Mouse (Mus musculus) midbrain, embryonic 16.5 days (tissue): ENCODE results near the gene Spint1. TPM values are rescaled to one million over a fixed set of nuclear protein-coding genes. Genes with fewer than 3 reads are reported as not detected.

Source experiments
- ATAC-seq: fragments of 200-750 bp; cut with Nextera tagmentation; 2 replicates; pipeline ENCODE4 v1.8.0; 2017; ENCODE audit warnings: moderate TSS enrichment
- H3K27ac ChIP-seq: fragments of 300-500 bp; sonication (generic); 2 replicates; pipeline ENCODE4 v1.5.1; 2014; ENCODE audit warnings: mild to moderate bottlenecking, low read length, mixed read lengths
- H3K27me3 ChIP-seq: fragments of 300-500 bp; sonication (generic); 2 replicates; pipeline ENCODE4 v1.6.1; 2014; ENCODE audit warnings: low read depth, low read length, mixed read lengths; ENCODE audit not compliant: control insufficient read depth, insufficient read depth
- H3K36me3 ChIP-seq: fragments of 300-500 bp; sonication (generic); 2 replicates; pipeline ENCODE4 v1.6.1; 2014; ENCODE audit warnings: mild to moderate bottlenecking, low read length, moderate library complexity, mixed read lengths; ENCODE audit not compliant: control insufficient read depth, insufficient read depth
- H3K4me1 ChIP-seq: fragments of 300-500 bp; sonication (generic); 2 replicates; pipeline ENCODE4 v1.6.1; 2014; ENCODE audit warnings: mild to moderate bottlenecking, low read length, mixed read lengths; ENCODE audit not compliant: control insufficient read depth, insufficient read depth
- H3K4me2 ChIP-seq: fragments of 300-500 bp; sonication (generic); 2 replicates; pipeline ENCODE4 v1.6.1; 2014; ENCODE audit warnings: mild to moderate bottlenecking, low read length, mixed read lengths
- H3K4me3 ChIP-seq: fragments of 300-500 bp; sonication (generic); 2 replicates; pipeline ENCODE4 v1.5.1; 2014; ENCODE audit warnings: low read depth, mild to moderate bottlenecking, low read length, moderate library complexity, mixed read lengths
- H3K9ac ChIP-seq: fragments of 300-500 bp; sonication (generic); 2 replicates; pipeline ENCODE4 v1.6.1; 2014; ENCODE audit warnings: low read depth, low read length, mixed read lengths
- H3K9me3 ChIP-seq: fragments of 300-500 bp; sonication (generic); replicated peaks from 2 replicates; pipeline ENCODE4 v1.6.1; 2014; ENCODE audit warnings: mild to moderate bottlenecking, low read length, mixed read lengths; ENCODE audit not compliant: control insufficient read depth, poor library complexity, severe bottlenecking
- WGBS: fragments of 180-500 bp; shearing (Covaris S2); extraction: QIAGEN DNeasy Blood & Tissue Kit; methylation state at CpG from one replicate; pipeline ENCODE4 v1.1.7; 2014; 5-methylcytosine and 5-hydroxymethylcytosine counted together
- polyA plus RNA-seq: library from polyadenylated mRNA; unstranded; fragments of >200 nt; fragmentation: Nextera tagmentation; extraction: Ambion mirVana; gene quantifications from 2 replicates; pipeline ENCODE4 v1.2.1, GENCODE M21; 2015

The Spint1 gene
- polyA plus RNA-seq, 1 experiment from 2014 or later, result 0.36 TPM

- Histone ChIP-seq H3K27me3 (no peaks in the 10 kb centered on the region), H3K9ac (no peak overlapping the region), H3K27ac (no peak overlapping the region), H3K4me1 (no peaks in the 10 kb centered on the region), H3K4me3 (no peak overlapping the region), H3K4me2 (no peak overlapping the region), H3K9me3 (no peaks in the 10 kb centered on the region), H3K36me3 (no peaks in the 10 kb centered on the region)
- no peak for ATAC-seq
- WGBS, result 86% methylated on average over 23 of the region's 23 CpGs
Observed at GRCm38 (mm10) chr2:119277810-119278209, 40.6 kb downstream of the Spint1 start.

- Histone ChIP-seq H3K4me2 (no peak overlapping the region), H3K4me1 (no peaks in the 10 kb centered on the region), H3K9ac (no peak overlapping the region), H3K27ac (no peak overlapping the region), H3K36me3 (no peaks in the 10 kb centered on the region), H3K27me3 (no peaks in the 10 kb centered on the region), H3K9me3 (no peaks in the 10 kb centered on the region), H3K4me3 (no peak overlapping the region)
- ATAC-seq, result no peak
- WGBS, result 91% methylated on average over 7 of the region's 7 CpGs
Observed at GRCm38 (mm10) chr2:119281899-119282565, 44.9 kb downstream of the Spint1 start.

- Histone ChIP-seq H3K9ac (0 out of 2 replicates have a peak overlapping the region, but pooled peaks have one; percentile 83), H3K4me3 (no peak overlapping the region), H3K36me3 (peaks cover 4% of the 10 kb centered on the region; the same call in 1 of the 2 replicates), H3K9me3 (no peaks in the 10 kb centered on the region), H3K27ac (no peak overlapping the region), H3K4me2 (no peak overlapping the region; the same call in 1 of the 2 replicates), H3K4me1 (peaks cover 17% of the 10 kb centered on the region), H3K27me3 (no peaks in the 10 kb centered on the region)
- ATAC-seq, result no peak; the same call in 1 of the 2 replicates
- 88% methylated on average over 5 of the region's 5 CpGs for WGBS
Observed at GRCm38 (mm10) chr2:119287372-119287771, 50.2 kb downstream of the Spint1 start.

GRCm38 (mm10) chr2:119288270-119288882 lies 51.2 kb downstream of the Spint1 start, which contains the start of gene Vps18:
Gene Vps18 (plus strand): TSS chr2:119288740.
- WGBS, result under 1% methylated on average over 30 of the region's 31 CpGs
- no peaks in the 10 kb centered on the region for H3K9me3 ChIP-seq
- peaks cover 17% of the 10 kb centered on the region for H3K4me1 ChIP-seq
- H3K9ac ChIP-seq, result peak within 1 kb of the TSS; percentile 83
- peak; percentile 95 for ATAC-seq
- H3K36me3 ChIP-seq, result peaks cover 11% of the 10 kb centered on the region
- no peaks in the 10 kb centered on the region for H3K27me3 ChIP-seq
- peak within 1 kb of the TSS; percentile 80 for H3K4me3 ChIP-seq
- H3K4me2 ChIP-seq, result peak within 1 kb of the TSS; percentile 96
- H3K27ac ChIP-seq, result peak within 1 kb of the TSS; percentile 67

GRCm38 (mm10) chr2:119289014-119289416 lies 51.9 kb downstream of the Spint1 start:
- Histone ChIP-seq H3K4me3 (peak overlapping the region; percentile 80), H3K4me1 (peaks cover 17% of the 10 kb centered on the region), H3K4me2 (peak overlapping the region; percentile 96), H3K9ac (peak overlapping the region; percentile 83), H3K9me3 (no peaks in the 10 kb centered on the region), H3K27me3 (no peaks in the 10 kb centered on the region), H3K36me3 (peaks cover 17% of the 10 kb centered on the region), H3K27ac (peak overlapping the region; percentile 60)
- ATAC-seq, result peak; percentile 31
- WGBS, result 2% methylated on average over 11 of the region's 11 CpGs

GRCm38 (mm10) chr2:119292281-119292680 lies 55.1 kb downstream of the Spint1 start:
- no peak overlapping the region for H3K4me2 ChIP-seq
- no peak for ATAC-seq
- H3K9me3 ChIP-seq, result no peaks in the 10 kb centered on the region
- no peaks in the 10 kb centered on the region for H3K27me3 ChIP-seq
- WGBS, result 94% methylated on average over 5 of the region's 5 CpGs
- H3K4me3 ChIP-seq, result no peak overlapping the region
- H3K36me3 ChIP-seq, result peaks cover 28% of the 10 kb centered on the region
- H3K9ac ChIP-seq, result no peak overlapping the region
- peaks cover 19% of the 10 kb centered on the region for H3K4me1 ChIP-seq
- H3K27ac ChIP-seq, result no peak overlapping the region

GRCm38 (mm10) chr2:119292852-119293251 lies 55.7 kb downstream of the Spint1 start:
- Histone ChIP-seq H3K4me2 (no peak overlapping the region), H3K4me1 (peaks cover 16% of the 10 kb centered on the region), H3K27me3 (no peaks in the 10 kb centered on the region), H3K27ac (no peak overlapping the region), H3K4me3 (no peak overlapping the region), H3K9ac (no peak overlapping the region), H3K9me3 (no peaks in the 10 kb centered on the region), H3K36me3 (peaks cover 29% of the 10 kb centered on the region)
- no peak for ATAC-seq
- WGBS, result 94% methylated on average over 17 of the region's 17 CpGs

- Histone ChIP-seq H3K4me2 (no peak overlapping the region), H3K36me3 (peaks cover 31% of the 10 kb centered on the region), H3K27me3 (no peaks in the 10 kb centered on the region), H3K4me1 (peaks cover 13% of the 10 kb centered on the region), H3K4me3 (no peak overlapping the region), H3K27ac (no peak overlapping the region), H3K9me3 (no peaks in the 10 kb centered on the region), H3K9ac (no peak overlapping the region)
- ATAC-seq, result no peak
- WGBS, result 93% methylated on average over 17 of the region's 17 CpGs
Observed at GRCm38 (mm10) chr2:119293311-119293710, 56.1 kb downstream of the Spint1 start.

- H3K27me3 ChIP-seq, result no peaks in the 10 kb centered on the region
- no peak for ATAC-seq
- H3K27ac ChIP-seq, result no peak overlapping the region
- H3K36me3 ChIP-seq, result peaks cover 31% of the 10 kb centered on the region
- 94% methylated on average over 34 of the region's 34 CpGs for WGBS
- peaks cover 13% of the 10 kb centered on the region for H3K4me1 ChIP-seq
- H3K9ac ChIP-seq, result no peak overlapping the region
- no peaks in the 10 kb centered on the region for H3K9me3 ChIP-seq
- H3K4me2 ChIP-seq, result no peak overlapping the region
- H3K4me3 ChIP-seq, result no peak overlapping the region
Observed at GRCm38 (mm10) chr2:119293776-119294390, 56.7 kb downstream of the Spint1 start.
